Mouse (Mus musculus) macrophage (primary cell): ENCODE measurements around the gene 1700011L22Rik. TPM values are rescaled to one million over a fixed set of nuclear protein-coding genes. Genes with fewer than 3 reads are reported as not detected.

Experiments
- H3K27ac ChIP-seq: fragments of 350-480 bp; formaldehyde crosslinking; 2 replicates; pipeline ENCODE4 v1.9.0; 2021
- H3K36me3 ChIP-seq: fragments of 350-480 bp; formaldehyde crosslinking; 2 replicates; pipeline ENCODE4 v1.9.0; 2021; ENCODE audit errors: inconsistent target
- H3K4me3 ChIP-seq: fragments of 350-480 bp; formaldehyde crosslinking; 2 replicates; pipeline ENCODE4 v1.9.0; 2021; ENCODE audit errors: inconsistent target
- H3K79me2 ChIP-seq: fragments of 350-480 bp; formaldehyde crosslinking; 2 replicates; pipeline ENCODE4 v1.9.0; 2021; ENCODE audit errors: inconsistent target
- WGBS: methylation state at CpG from one replicate; pipeline ENCODE4 v1.1.7; 2026; ENCODE audit warnings: inconsistent platforms; ENCODE audit not compliant: missing documents; 5-methylcytosine and 5-hydroxymethylcytosine counted together
- polyA plus RNA-seq: library from polyadenylated mRNA; stranded (reverse); fragments of 250-400 nt; gene quantifications from 3 replicates; pipeline ENCODE4 v1.2.4, GENCODE M21; 2018; ENCODE audit warnings: inconsistent platforms
- total RNA-seq, 78 experiments: library from RNA; depleted of rRNA; stranded (reverse); fragments of 250-400 nt; gene quantifications; 1 replicate in 9 of 78; 2 replicates in 24 of 78; 3 replicates in 43 of 78; 4 replicates in 2 of 78; pipeline ENCODE4 v1.2.4; 2018; ENCODE audit warnings: inconsistent platforms in 56 of 78

The 1700011L22Rik gene
- total RNA-seq (2018; cell fraction: chromatin; rRNA removed): 1 to 10 TPM in 2 of 26 experiments, not detected in 24; 1.1 to 1.5 TPM
- not detected for total RNA-seq (2018; cell fraction: cytosol; rRNA removed)
- not detected for total RNA-seq (2018; cell fraction: nucleus; rRNA removed)
- polyA plus RNA-seq: not detected in 3 replicates

- Histone ChIP-seq H3K36me3 (no peaks in the 10 kb centered on the region), H3K27ac (no peak within 1 kb of the TSS), H3K4me3 (no peak within 1 kb of the TSS), H3K79me2 (no peaks in the 10 kb centered on the region)
- WGBS: 96% methylated on average over 6 of the region's 6 CpGs
Measured at GRCm38 (mm10) chr8:79248470-79248869, at the start of gene 1700011L22Rik. TSS of gene 1700011L22Rik (minus strand) at chr8:79248570.

- Histone ChIP-seq H3K4me3 (no peak overlapping the region), H3K27ac (no peak overlapping the region), H3K36me3 (no peaks in the 10 kb centered on the region), H3K79me2 (peaks cover 11% of the 10 kb centered on the region; the same call in 1 of the 2 replicates)
- WGBS: 71% methylated on average over 3 of the region's 3 CpGs
Measured at GRCm38 (mm10) chr8:79297763-79298162, 49.4 kb upstream of the 1700011L22Rik start.

DNA sequence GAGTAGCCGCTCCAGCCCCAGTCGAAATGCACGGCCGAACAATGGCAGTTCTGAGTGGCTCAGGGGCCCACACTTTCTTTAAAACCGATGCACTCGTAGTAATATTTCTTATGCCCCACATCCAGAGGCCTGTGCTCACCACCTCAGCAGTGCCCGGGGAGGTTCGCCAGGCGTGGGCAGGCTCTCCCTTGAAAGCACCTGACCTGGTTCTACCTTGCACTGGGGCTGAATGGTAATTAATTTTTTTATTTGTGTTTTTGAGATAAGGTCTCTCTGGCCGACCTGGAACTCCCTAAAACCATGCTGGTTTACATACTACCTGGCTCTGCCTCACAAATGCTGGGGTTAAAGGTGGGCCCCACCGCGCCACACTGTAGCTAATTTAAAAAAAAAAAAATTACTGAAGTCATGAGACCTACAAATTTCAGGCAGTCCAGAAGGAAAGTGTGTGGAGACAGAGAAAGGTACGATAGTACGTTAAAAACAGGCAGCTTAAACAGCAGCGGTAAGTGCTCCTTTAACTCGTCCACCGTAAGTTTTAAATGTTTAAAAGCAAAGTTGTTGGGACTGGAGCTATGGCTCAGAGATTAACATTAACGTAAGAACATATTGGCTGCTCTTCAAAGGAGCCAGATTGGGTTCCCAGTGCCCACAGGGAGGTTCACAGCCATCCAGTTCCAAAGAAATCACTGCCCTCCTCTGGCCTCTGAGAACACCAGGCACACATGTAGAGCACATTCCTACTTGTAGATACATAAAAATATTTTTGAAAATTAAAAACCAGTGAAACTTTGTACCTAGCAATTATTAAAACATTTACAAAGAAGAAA is 47.1 kb upstream of the 1700011L22Rik start:
- H3K36me3 ChIP-seq: no peaks in the 10 kb centered on the region
- H3K27ac ChIP-seq: peak overlapping the region; percentile 65
- H3K79me2 ChIP-seq: peaks cover 32% of the 10 kb centered on the region; the same call in 1 of the 2 replicates
- 18% methylated on average over 18 of the region's 18 CpGs for WGBS
- H3K4me3 ChIP-seq: peak overlapping the region; percentile 76

- Histone ChIP-seq H3K79me2 (peaks cover 39% of the 10 kb centered on the region; the same call in 1 of the 2 replicates), H3K27ac (peak within 1 kb of the TSS; percentile 87), H3K36me3 (no peaks in the 10 kb centered on the region), H3K4me3 (peak within 1 kb of the TSS; percentile 76)
- WGBS: under 1% methylated on average over 63 of the region's 74 CpGs
Measured at GRCm38 (mm10) chr8:79294610-79295275, 46.4 kb upstream of the 1700011L22Rik start, which contains the start of gene Mmaa. TSS of gene Mmaa (minus strand) at chr8:79294937.

DNA sequence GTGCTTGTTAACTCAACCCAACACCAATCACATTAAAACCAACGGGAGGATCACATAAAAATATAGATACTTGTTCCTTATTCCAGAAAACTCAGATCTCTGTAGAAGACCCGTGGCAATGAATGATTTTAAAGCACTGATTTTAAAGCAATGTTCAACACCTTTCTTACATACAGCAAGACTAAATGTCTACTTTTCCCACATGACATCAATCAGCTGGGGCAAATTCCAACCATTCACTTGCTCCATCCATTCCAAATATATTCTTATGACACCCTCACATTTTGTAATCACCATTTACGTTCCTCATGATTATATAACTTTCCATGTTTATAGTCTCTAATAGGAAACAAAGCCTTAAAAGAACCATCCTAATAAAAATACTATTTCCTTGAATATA is 45.5 kb upstream of the 1700011L22Rik start:
- 20% methylated on average over 3 of the region's 3 CpGs for WGBS
- Histone ChIP-seq H3K79me2 (peaks cover 41% of the 10 kb centered on the region; the same call in 1 of the 2 replicates), H3K27ac (peak overlapping the region; percentile 87), H3K36me3 (no peaks in the 10 kb centered on the region), H3K4me3 (peak overlapping the region; percentile 75)

DNA sequence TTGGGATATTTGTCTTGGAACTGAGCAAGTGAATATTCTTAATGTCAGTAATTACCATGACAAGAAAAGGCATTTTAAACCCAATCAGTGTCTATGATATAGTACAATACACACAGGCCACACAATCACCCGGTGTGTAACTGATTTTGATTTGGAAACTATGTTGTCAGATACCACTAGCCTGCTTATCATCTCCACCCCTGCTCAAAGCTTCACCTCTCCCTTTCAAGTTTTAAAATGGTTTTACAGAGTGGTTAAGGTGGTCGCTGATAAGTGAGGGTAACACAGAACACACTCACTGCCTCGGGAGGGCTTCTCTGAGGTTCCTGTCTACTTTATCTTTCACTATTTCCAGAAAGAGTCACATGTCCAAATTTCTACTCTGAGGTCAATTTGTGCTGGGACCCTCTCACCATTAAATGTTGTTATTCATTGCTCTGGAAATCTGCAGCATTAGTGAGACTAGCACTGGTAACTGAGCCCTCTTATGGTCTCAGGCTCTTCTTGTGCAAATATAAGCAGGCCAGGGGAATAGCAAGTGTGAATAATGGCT is 44.4 kb upstream of the 1700011L22Rik start:
- Histone ChIP-seq H3K79me2 (peaks cover 41% of the 10 kb centered on the region; the same call in 1 of the 2 replicates), H3K27ac (no peak overlapping the region), H3K36me3 (no peaks in the 10 kb centered on the region), H3K4me3 (no peak overlapping the region)
- WGBS: 76% methylated on average over 3 of the region's 3 CpGs

DNA sequence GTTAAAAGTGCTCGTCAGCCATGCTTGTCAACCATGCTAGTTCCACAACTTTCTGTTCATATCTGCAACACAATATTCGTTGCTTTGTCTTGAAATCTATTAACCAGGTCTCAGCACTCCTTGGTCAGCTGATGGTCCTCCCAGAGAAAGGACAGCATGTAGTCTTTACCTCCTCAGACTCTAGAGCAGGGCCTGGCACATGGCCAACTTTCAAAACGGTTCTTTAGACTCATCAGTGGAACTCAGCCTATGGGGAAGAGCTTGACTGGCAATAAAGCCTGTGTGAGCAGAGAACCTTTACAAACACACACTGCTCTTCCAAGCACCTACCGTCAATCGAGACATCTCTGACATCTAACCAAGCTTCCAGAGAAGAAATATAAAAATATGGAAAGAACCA is 41.2 kb upstream of the 1700011L22Rik start:
- H3K27ac ChIP-seq: no peak overlapping the region
- 82% methylated on average over 5 of the region's 5 CpGs for WGBS
- no peak overlapping the region for H3K4me3 ChIP-seq
- H3K79me2 ChIP-seq: peaks cover 41% of the 10 kb centered on the region; the same call in 1 of the 2 replicates
- H3K36me3 ChIP-seq: no peaks in the 10 kb centered on the region

- H3K79me2 ChIP-seq: peaks cover 40% of the 10 kb centered on the region; the same call in 1 of the 2 replicates
- WGBS: 78% methylated on average over 2 of the region's 2 CpGs
- no peak overlapping the region for H3K4me3 ChIP-seq
Measured at GRCm38 (mm10) chr8:79288681-79289080, 40.3 kb upstream of the 1700011L22Rik start.

GRCm38 (mm10) chr8:79288250-79288649 is 39.9 kb upstream of the 1700011L22Rik start:
- Histone ChIP-seq H3K27ac (no peak overlapping the region), H3K4me3 (no peak overlapping the region), H3K79me2 (peaks cover 36% of the 10 kb centered on the region; the same call in 1 of the 2 replicates), H3K36me3 (no peaks in the 10 kb centered on the region)
- 94% methylated on average over 4 of the region's 4 CpGs for WGBS

More at GRCm38 (mm10) chr8:79288681-79289080, 40.3 kb upstream of the 1700011L22Rik start:
- Histone ChIP-seq H3K27ac (no peak overlapping the region), H3K36me3 (no peaks in the 10 kb centered on the region)

- H3K4me3 ChIP-seq: no peak overlapping the region
- WGBS: 70% methylated on average over 3 of the region's 3 CpGs
- no peaks in the 10 kb centered on the region for H3K36me3 ChIP-seq
- no peak overlapping the region for H3K27ac ChIP-seq
- peaks cover 18% of the 10 kb centered on the region; the same call in 1 of the 2 replicates for H3K79me2 ChIP-seq
Measured at GRCm38 (mm10) chr8:79286424-79286823, 38.1 kb upstream of the 1700011L22Rik start.

- Histone ChIP-seq H3K79me2 (peaks cover 2% of the 10 kb centered on the region; the same call in 1 of the 2 replicates), H3K36me3 (no peaks in the 10 kb centered on the region; the same call in 1 of the 2 replicates), H3K27ac (no peak overlapping the region), H3K4me3 (no peak overlapping the region)
- 97% methylated on average over 3 of the region's 3 CpGs for WGBS
Measured at GRCm38 (mm10) chr8:79284626-79285025, 36.3 kb upstream of the 1700011L22Rik start.

GRCm38 (mm10) chr8:79281376-79281890 is 33.1 kb upstream of the 1700011L22Rik start:
- H3K27ac ChIP-seq: no peak overlapping the region
- H3K36me3 ChIP-seq: peaks cover 9% of the 10 kb centered on the region; the same call in 1 of the 2 replicates
- H3K79me2 ChIP-seq: no peaks in the 10 kb centered on the region
- 30% methylated on average over 5 of the region's 6 CpGs for WGBS
- H3K4me3 ChIP-seq: no peak overlapping the region

DNA sequence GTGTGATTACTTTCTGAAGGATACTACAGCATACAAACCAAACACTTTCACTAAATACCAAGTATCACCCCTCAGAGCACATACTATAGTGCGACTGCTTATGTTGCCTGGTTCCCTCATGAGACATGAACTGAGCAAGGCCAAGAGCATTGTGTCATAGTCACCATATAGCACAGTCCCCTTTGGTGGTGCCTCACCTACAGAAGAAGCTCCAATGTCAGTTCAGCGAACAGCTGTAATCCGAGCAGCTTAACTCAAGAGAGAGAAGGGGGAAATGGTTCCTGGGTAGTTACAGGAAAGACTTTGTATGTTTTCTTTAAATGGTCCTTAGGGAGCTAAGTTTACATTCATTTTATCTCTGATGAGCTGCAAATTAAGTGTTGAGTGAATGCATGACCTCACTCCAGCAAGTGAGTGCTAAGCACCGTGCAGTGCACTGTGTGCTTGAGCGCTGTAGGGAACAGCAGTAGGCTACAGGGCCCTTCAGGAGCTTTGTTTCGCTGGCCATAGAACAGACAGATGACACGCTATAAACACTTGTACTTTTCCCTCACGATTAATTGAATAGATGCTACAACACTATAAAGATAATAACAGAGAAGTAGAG is 29.0 kb upstream of the 1700011L22Rik start:
- no peaks in the 10 kb centered on the region for H3K79me2 ChIP-seq
- 94% methylated on average over 8 of the region's 8 CpGs for WGBS
- no peak overlapping the region for H3K27ac ChIP-seq
- H3K4me3 ChIP-seq: no peak overlapping the region
- peaks cover 13% of the 10 kb centered on the region; the same call in 1 of the 2 replicates for H3K36me3 ChIP-seq

DNA sequence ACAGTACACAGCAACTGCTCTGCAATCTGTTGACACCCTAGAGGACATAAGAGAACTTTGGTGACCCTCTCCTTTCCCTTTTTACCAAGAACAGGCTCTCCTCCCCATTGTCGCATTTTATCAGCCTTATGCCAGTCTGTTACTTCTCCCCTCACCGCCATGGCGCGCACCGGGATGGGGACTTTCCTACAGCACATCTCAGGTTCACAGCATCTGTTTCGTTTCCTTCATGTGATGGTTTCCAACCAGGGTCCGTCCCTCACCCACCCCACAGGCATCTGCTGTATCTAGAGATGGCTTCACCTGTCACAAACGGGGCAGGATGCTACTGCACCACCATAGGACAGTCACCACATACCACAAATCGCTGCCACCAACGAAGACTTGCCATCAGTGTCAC is 26.6 kb upstream of the 1700011L22Rik start:
- Histone ChIP-seq H3K4me3 (no peak overlapping the region), H3K79me2 (no peaks in the 10 kb centered on the region), H3K27ac (no peak overlapping the region), H3K36me3 (peaks cover 28% of the 10 kb centered on the region; the same call in 1 of the 2 replicates)
- WGBS: 88% methylated on average over 10 of the region's 10 CpGs
